ENCODE assay signal across 10 mouse cellular contexts in genomic region chr2:115213181-115213970, GRCm38 (mm10).
DNase-seq lines count a peak whose midpoint lies in the region; ATAC-seq lines count a peak whose summit lies in the region.
"Had no signal": no experiment of that assay in that cellular context is flagged by ENCODE, and none has a peak within 500 bp of the region (broad histone marks: within the 10 kb centered on the region; RNA-seq: fewer than 3 reads in every experiment).

No protein-coding gene starts in this region.

- DNase-seq in forebrain, embryonic 10.5 days (ENCODE audit: extremely low spot score, low spot score), result no peak
- peak; percentile 7 for DNase-seq in right cerebral cortex, postnatal 4 days
- DNase-seq in right cerebral cortex, adult 18-20 months, result no peak
- no peak for DNase-seq in layer of hippocampus, adult 18-20 months (ENCODE audit: low spot score in 2 of 2)
- no peak for DNase-seq in retina, embryonic 14.5 days (ENCODE audit: low spot score)

- 57% methylated on average over 18 of the region's 18 CpGs for WGBS in forebrain, embryonic 13.5 days
- 71% methylated on average over 18 of the region's 18 CpGs for WGBS in forebrain, embryonic 10.5 days
- WGBS in limb, embryonic 12.5 days, result 10% methylated on average over 18 of the region's 18 CpGs
- 32% methylated on average over 18 of the region's 18 CpGs for WGBS in stomach, embryonic 16.5 days

- no peak overlapping the region for H3K4me2 ChIP-seq in forebrain, embryonic 13.5 days
- H3K4me2 ChIP-seq in limb, embryonic 12.5 days, result peak overlapping the region; percentile 48
- peak overlapping the region; percentile 13; the same call in 1 of the 2 replicates for H3K4me2 ChIP-seq in stomach, embryonic 16.5 days (ENCODE audit: low read depth, low read length)
- H3K4me2 ChIP-seq: heart, embryonic 11.5 days had no signal

- no peak overlapping the region for H3K9ac ChIP-seq in forebrain, embryonic 13.5 days
- H3K9ac ChIP-seq in limb, embryonic 12.5 days (replicated peaks), result no peak overlapping the region
- no peak overlapping the region for H3K9ac ChIP-seq in stomach, embryonic 16.5 days (ENCODE audit: low read length)

- H3K4me3 ChIP-seq in forebrain, embryonic 13.5 days, result no peak overlapping the region
- no peak overlapping the region for H3K4me3 ChIP-seq in forebrain, embryonic 10.5 days
- H3K4me3 ChIP-seq in limb, embryonic 12.5 days (replicated peaks), result peak overlapping the region; percentile 12; the same call in 1 of the 2 replicates
- H3K4me3 ChIP-seq in stomach, embryonic 16.5 days (replicated peaks; ENCODE audit: low read length), result no peak overlapping the region
- H3K4me3 ChIP-seq: erythroblast, embryonic 14.5 days had no signal

- no peaks in the 10 kb centered on the region for H3K27me3 ChIP-seq in forebrain, embryonic 13.5 days
- H3K27me3 ChIP-seq in forebrain, embryonic 10.5 days (ENCODE audit: poor library complexity, severe bottlenecking), result no peaks in the 10 kb centered on the region
- peaks cover 2% of the 10 kb centered on the region; the same call in 1 of the 2 replicates for H3K27me3 ChIP-seq in limb, embryonic 12.5 days
- no peaks in the 10 kb centered on the region; the same call in 1 of the 2 replicates for H3K27me3 ChIP-seq in stomach, embryonic 16.5 days (ENCODE audit: control insufficient read depth, insufficient read depth, low read length)

- no peaks in the 10 kb centered on the region for H3K36me3 ChIP-seq in forebrain, embryonic 13.5 days (ENCODE audit: poor library complexity, severe bottlenecking)
- H3K36me3 ChIP-seq in forebrain, embryonic 10.5 days (replicated peaks), result no peaks in the 10 kb centered on the region
- H3K36me3 ChIP-seq in limb, embryonic 12.5 days, result no peaks in the 10 kb centered on the region
- H3K36me3 ChIP-seq in stomach, embryonic 16.5 days (ENCODE audit: control insufficient read depth, insufficient read depth, low read length), result no peaks in the 10 kb centered on the region

- no peaks in the 10 kb centered on the region; the same call in 1 of the 2 replicates for H3K9me3 ChIP-seq in forebrain, embryonic 13.5 days (replicated peaks)
- H3K9me3 ChIP-seq in forebrain, embryonic 10.5 days, result no peaks in the 10 kb centered on the region
- H3K9me3 ChIP-seq in limb, embryonic 12.5 days, result no peaks in the 10 kb centered on the region
- 0 out of 2 replicates have a peak, but pooled peaks cover 3% of the 10 kb centered on the region for H3K9me3 ChIP-seq in stomach, embryonic 16.5 days (replicated peaks; ENCODE audit: control insufficient read depth, low read length)

- peaks cover 8% of the 10 kb centered on the region; the same call in 1 of the 2 replicates for H3K4me1 ChIP-seq in forebrain, embryonic 13.5 days
- H3K4me1 ChIP-seq in forebrain, embryonic 10.5 days, result peaks cover 8% of the 10 kb centered on the region
- peaks cover 7% of the 10 kb centered on the region for H3K4me1 ChIP-seq in limb, embryonic 12.5 days (replicated peaks)
- H3K4me1 ChIP-seq in stomach, embryonic 16.5 days (ENCODE audit: control insufficient read depth, insufficient read depth, low read length), result peaks cover 9% of the 10 kb centered on the region

- ATAC-seq in forebrain, embryonic 13.5 days, result 0 out of 2 replicates have a peak, but pooled peaks have one; percentile 24
- ATAC-seq in limb, embryonic 12.5 days (ENCODE audit: insufficient number of reproducible peaks, insufficient read depth, low FRiP score, low TSS enrichment, low read depth), result peak; percentile 66; the same call in 1 of the 2 replicates
- ATAC-seq in stomach, embryonic 16.5 days (ENCODE audit: insufficient read depth, low FRiP score), result no peak

- H3K27ac ChIP-seq in forebrain, embryonic 13.5 days, result no peak overlapping the region
- no peak overlapping the region for H3K27ac ChIP-seq in forebrain, embryonic 10.5 days
- H3K27ac ChIP-seq in limb, embryonic 12.5 days, result 0 out of 2 replicates have a peak overlapping the region, but pooled peaks have one; percentile 32
- no peak overlapping the region for H3K27ac ChIP-seq in stomach, embryonic 16.5 days (ENCODE audit: low read length)
